In the genomic region with DNA sequence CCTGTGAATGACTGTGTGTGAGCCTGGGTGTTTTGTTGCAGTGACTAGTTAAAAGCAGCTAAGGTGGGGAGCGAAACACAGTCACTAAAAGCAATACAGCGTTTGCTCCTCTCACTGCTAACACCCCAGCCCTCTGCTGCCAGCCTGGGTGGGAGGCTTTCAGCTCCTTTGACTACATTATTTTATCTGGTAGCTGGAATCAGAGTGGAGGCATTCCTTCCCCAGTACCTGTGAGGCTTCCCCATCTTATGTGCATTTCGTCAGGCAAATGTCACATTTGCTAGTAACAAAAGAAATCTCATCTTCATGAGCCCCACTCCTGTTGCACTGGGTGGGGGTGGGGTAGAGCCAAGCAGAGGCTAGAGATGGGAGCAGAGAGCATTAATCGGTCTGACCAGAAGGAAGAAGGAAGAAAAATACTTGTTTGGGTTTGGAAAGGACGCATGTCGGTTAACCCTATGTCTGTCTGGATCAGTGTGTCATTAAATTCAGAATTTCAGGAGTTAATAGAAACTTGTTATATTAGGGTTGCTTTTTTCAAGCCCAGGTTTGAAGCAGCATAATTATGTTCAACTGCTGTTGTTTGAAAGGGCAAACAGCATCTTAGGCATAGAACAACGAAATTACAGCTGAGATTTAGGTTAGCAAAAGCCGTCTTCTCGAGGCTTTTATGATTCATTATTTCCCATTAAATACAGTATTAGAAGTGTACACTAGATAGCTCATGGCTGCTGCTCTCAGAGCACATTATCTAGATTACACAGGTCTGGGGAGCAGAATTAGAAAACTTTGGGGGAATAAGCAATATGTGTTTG, we compare ENCODE assay signal across 13 mouse cellular contexts.
DNase-seq lines count a peak whose midpoint lies in the region; ATAC-seq and TF ChIP-seq lines count a peak whose summit lies in the region.
"Had no signal": no experiment of that assay in that cellular context is flagged by ENCODE, and none has a peak within 500 bp of the region (broad histone marks: within the 10 kb centered on the region; RNA-seq: fewer than 3 reads in every experiment).

No protein-coding gene starts in this region.

- no peak for ATAC-seq in kidney, postnatal 0 days (replicated peaks; ENCODE audit: low FRiP score, low read depth)
- ATAC-seq in embryonic facial prominence, embryonic 13.5 days (ENCODE audit: insufficient number of reproducible peaks, insufficient read depth, low FRiP score, low TSS enrichment, low read depth) = no peak
- ATAC-seq in liver, embryonic 13.5 days (ENCODE audit: low read depth) = peak; percentile 52; the same call in 1 of the 2 replicates
- ATAC-seq in stomach, embryonic 14.5 days (ENCODE audit: insufficient number of reproducible peaks, insufficient read depth, low FRiP score, low read depth) = no peak
- ATAC-seq in erythroid progenitor cell, adult 5-6 weeks (replicated peaks; ENCODE audit: low FRiP score, poor library complexity, severe bottlenecking) = no peak

- no peak for DNase-seq in kidney, postnatal 0 days (ENCODE audit: low spot score)
- DNase-seq in kidney, adult 2 months = no peak
- no peak for DNase-seq in liver, embryonic 13.5 days
- no peak for DNase-seq in right cerebral cortex, postnatal 14 days
- DNase-seq: adrenal gland, postnatal 14 days; lung, adult 2 months; thymus, postnatal 14 days had no signal

- H3K4me2 ChIP-seq in kidney, postnatal 0 days (ENCODE audit: low read length) = no peak overlapping the region
- peak overlapping the region; percentile 5; the same call in 1 of the 2 replicates for H3K4me2 ChIP-seq in embryonic facial prominence, embryonic 13.5 days
- H3K4me2 ChIP-seq in liver, embryonic 13.5 days = no peak overlapping the region
- peak overlapping the region; percentile 32 for H3K4me2 ChIP-seq in stomach, embryonic 14.5 days (replicated peaks; ENCODE audit: low read depth, low read length)
- H3K4me2 ChIP-seq: embryonic facial prominence, embryonic 15.5 days; heart, embryonic 12.5 days had no signal

- no peak for TF ChIP-seq POLR2A in kidney, adult 2 months (IDR thresholded peaks at IDR 0.05; ENCODE audit: low read depth, low read length)

- no peak overlapping the region for H3K4me3 ChIP-seq in kidney, postnatal 0 days (replicated peaks; ENCODE audit: low read depth, low read length)
- H3K4me3 ChIP-seq in kidney, adult 2 months (ENCODE audit: insufficient read depth, low read depth, low read length) = no peak overlapping the region
- H3K4me3 ChIP-seq in embryonic facial prominence, embryonic 13.5 days = no peak overlapping the region
- H3K4me3 ChIP-seq in liver, embryonic 13.5 days (replicated peaks) = no peak overlapping the region
- H3K4me3 ChIP-seq in stomach, embryonic 14.5 days (ENCODE audit: low read depth, low read length) = no peak overlapping the region
- H3K4me3 ChIP-seq: embryonic facial prominence, embryonic 15.5 days; heart, embryonic 12.5 days had no signal

- no peak for TF ChIP-seq CTCF in kidney, postnatal 0 days (IDR thresholded peaks at IDR 0.05; ENCODE audit: low read depth)
- no peak for TF ChIP-seq CTCF in kidney, adult 2 months (conservative IDR thresholded peaks at IDR 0.05; ENCODE audit: insufficient read depth, insufficient read length, low read depth, low read length)

- no peaks in the 10 kb centered on the region for H3K36me3 ChIP-seq in kidney, postnatal 0 days (ENCODE audit: insufficient read depth, low read length)
- no peaks in the 10 kb centered on the region for H3K36me3 ChIP-seq in kidney, adult 2 months (ENCODE audit: control insufficient read depth, insufficient read depth, low read length)
- H3K36me3 ChIP-seq in embryonic facial prominence, embryonic 13.5 days = no peaks in the 10 kb centered on the region
- H3K36me3 ChIP-seq in liver, embryonic 13.5 days = no peaks in the 10 kb centered on the region
- H3K36me3 ChIP-seq in stomach, embryonic 14.5 days (ENCODE audit: control insufficient read depth, insufficient read depth, low read length) = no peaks in the 10 kb centered on the region
- H3K36me3 ChIP-seq: embryonic facial prominence, embryonic 15.5 days; G1E; heart, embryonic 12.5 days had no signal

- H3K27ac ChIP-seq in kidney, postnatal 0 days = peak overlapping the region; percentile 55
- H3K27ac ChIP-seq in kidney, adult 2 months (ENCODE audit: insufficient read depth, low read depth, low read length) = no peak overlapping the region
- H3K27ac ChIP-seq in embryonic facial prominence, embryonic 13.5 days = no peak overlapping the region
- no peak overlapping the region for H3K27ac ChIP-seq in liver, embryonic 13.5 days
- H3K27ac ChIP-seq in stomach, embryonic 14.5 days (ENCODE audit: low read length) = peak overlapping the region; percentile 93
- H3K27ac ChIP-seq: embryonic facial prominence, embryonic 15.5 days had no signal

- peaks cover 18% of the 10 kb centered on the region; the same call in 1 of the 2 replicates for H3K4me1 ChIP-seq in kidney, postnatal 0 days (replicated peaks; ENCODE audit: insufficient read depth, low read length)
- no peaks in the 10 kb centered on the region for H3K4me1 ChIP-seq in kidney, adult 2 months (ENCODE audit: control insufficient read depth, insufficient read depth, low read length)
- peaks cover 55% of the 10 kb centered on the region for H3K4me1 ChIP-seq in embryonic facial prominence, embryonic 13.5 days
- H3K4me1 ChIP-seq in liver, embryonic 13.5 days (replicated peaks) = peaks cover 43% of the 10 kb centered on the region
- peaks cover 61% of the 10 kb centered on the region for H3K4me1 ChIP-seq in stomach, embryonic 14.5 days (ENCODE audit: control insufficient read depth, insufficient read depth, low read length)

- 25% methylated on average over 9 of the region's 9 CpGs for WGBS in kidney, postnatal 0 days
- 54% methylated on average over 9 of the region's 9 CpGs for WGBS in kidney, adult 2 months
- WGBS in embryonic facial prominence, embryonic 13.5 days = 35% methylated on average over 9 of the region's 9 CpGs
- WGBS in liver, embryonic 13.5 days (ENCODE audit: insufficient replicate concordance) = 44% methylated on average over 9 of the region's 9 CpGs
- 12% methylated on average over 9 of the region's 9 CpGs for WGBS in stomach, embryonic 14.5 days

- no peaks in the 10 kb centered on the region for H3K9me3 ChIP-seq in kidney, postnatal 0 days (replicated peaks; ENCODE audit: low read length)
- no peaks in the 10 kb centered on the region for H3K9me3 ChIP-seq in embryonic facial prominence, embryonic 13.5 days
- H3K9me3 ChIP-seq in liver, embryonic 13.5 days (replicated peaks) = no peaks in the 10 kb centered on the region
- no peaks in the 10 kb centered on the region for H3K9me3 ChIP-seq in stomach, embryonic 14.5 days (ENCODE audit: control insufficient read depth, low read depth, low read length)
- H3K9me3 ChIP-seq: embryonic facial prominence, embryonic 15.5 days; G1E; heart, embryonic 12.5 days had no signal

- H3K27me3 ChIP-seq in kidney, postnatal 0 days (ENCODE audit: insufficient read depth, low read length) = no peaks in the 10 kb centered on the region
- H3K27me3 ChIP-seq in kidney, adult 2 months (replicated peaks; ENCODE audit: control insufficient read depth, insufficient read depth, low read length) = no peaks in the 10 kb centered on the region
- H3K27me3 ChIP-seq in embryonic facial prominence, embryonic 13.5 days = peaks cover 23% of the 10 kb centered on the region
- H3K27me3 ChIP-seq in liver, embryonic 13.5 days = no peaks in the 10 kb centered on the region
- no peaks in the 10 kb centered on the region for H3K27me3 ChIP-seq in stomach, embryonic 14.5 days (ENCODE audit: control insufficient read depth, insufficient read depth, low read length)
- H3K27me3 ChIP-seq: heart, embryonic 12.5 days had no signal

- H3K9ac ChIP-seq in kidney, postnatal 0 days (ENCODE audit: low read depth, low read length) = no peak overlapping the region
- H3K9ac ChIP-seq in embryonic facial prominence, embryonic 13.5 days = no peak overlapping the region
- no peak overlapping the region for H3K9ac ChIP-seq in liver, embryonic 13.5 days
- H3K9ac ChIP-seq in stomach, embryonic 14.5 days (replicated peaks; ENCODE audit: low read depth, low read length) = no peak overlapping the region; the same call in 1 of the 2 replicates
- H3K9ac ChIP-seq: embryonic facial prominence, embryonic 15.5 days; heart, embryonic 12.5 days had no signal

Comparison
In these comparisons a context has a peak if more than half of its experiments do, and no peak if none do; other contexts are left out.
1. H3K27ac ChIP-seq: peak in kidney, postnatal 0 days (single experiment) and stomach, embryonic 14.5 days (single experiment); none in kidney, adult 2 months (single experiment), embryonic facial prominence, embryonic 13.5 days (single experiment) and liver, embryonic 13.5 days (single experiment).
2. H3K4me2 ChIP-seq: peak in embryonic facial prominence, embryonic 13.5 days (single experiment) and stomach, embryonic 14.5 days (single experiment); none in kidney, postnatal 0 days (single experiment) and liver, embryonic 13.5 days (single experiment).